In the genomic region with DNA sequence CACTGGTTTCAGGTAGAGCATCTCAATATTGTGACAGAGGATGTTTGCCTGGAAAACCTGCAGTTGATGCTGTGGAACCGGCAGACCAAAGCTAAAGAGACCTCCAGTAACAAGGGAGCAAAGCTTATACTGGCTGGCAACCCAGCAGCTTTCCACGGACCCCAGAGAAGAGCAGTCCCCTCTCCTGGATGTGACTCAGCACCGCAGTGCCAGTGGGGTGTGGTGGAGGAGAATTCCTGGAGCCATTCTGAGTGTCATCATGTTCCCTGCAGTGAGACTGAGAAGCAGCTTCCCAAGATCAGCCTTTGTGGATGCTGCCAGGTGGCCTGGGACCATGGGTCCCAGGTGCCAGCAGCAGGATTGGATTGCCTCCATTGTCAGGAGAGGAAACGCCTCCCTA, we compare ENCODE assay signal across 23 mouse cellular contexts. TPM values are rescaled to one million over a fixed set of nuclear protein-coding genes. Genes with fewer than 3 reads are reported as not detected.
DNase-seq lines count a peak whose midpoint lies in the region; ATAC-seq and TF ChIP-seq lines count a peak whose summit lies in the region.
"Had no signal": no experiment of that assay in that cellular context is flagged by ENCODE, and none has a peak within 500 bp of the region (broad histone marks: within the 10 kb centered on the region; RNA-seq: fewer than 3 reads in every experiment).

No protein-coding gene starts in this region.

- no peaks in the 10 kb centered on the region for H3K4me1 ChIP-seq in spleen, adult 2 months (ENCODE audit: control insufficient read depth, insufficient read depth, insufficient read length)
- H3K4me1 ChIP-seq in liver, embryonic 12.5 days = peaks cover 44% of the 10 kb centered on the region
- H3K4me1 ChIP-seq in hindbrain, postnatal 0 days (ENCODE audit: insufficient read depth, low read length) = no peaks in the 10 kb centered on the region
- H3K4me1 ChIP-seq: forebrain, embryonic 12.5 days; heart, embryonic 15.5 days; hindbrain, embryonic 13.5 days; lung, embryonic 15.5 days had no signal

- TF ChIP-seq POLR2A in spleen, adult 2 months (IDR thresholded peaks at IDR 0.05; ENCODE audit: low read depth, low read length) = no peak

- no peaks in the 10 kb centered on the region for H3K36me3 ChIP-seq in spleen, adult 2 months (ENCODE audit: control insufficient read depth, insufficient read depth, low read length)
- 0 out of 2 replicates have a peak, but pooled peaks cover 5% of the 10 kb centered on the region for H3K36me3 ChIP-seq in liver, embryonic 12.5 days
- H3K36me3 ChIP-seq in hindbrain, postnatal 0 days (ENCODE audit: insufficient read depth, low read length) = peaks cover 25% of the 10 kb centered on the region; the same call in 1 of the 2 replicates
- H3K36me3 ChIP-seq: embryonic facial prominence, embryonic 10.5 days; lung, embryonic 15.5 days had no signal

- no peaks in the 10 kb centered on the region for H3K27me3 ChIP-seq in spleen, adult 2 months (ENCODE audit: control insufficient read depth, insufficient read depth, low read length)
- H3K27me3 ChIP-seq in liver, embryonic 12.5 days (replicated peaks) = no peaks in the 10 kb centered on the region
- no peaks in the 10 kb centered on the region for H3K27me3 ChIP-seq in hindbrain, postnatal 0 days (ENCODE audit: insufficient read depth, low read length)
- H3K27me3 ChIP-seq: forebrain, embryonic 12.5 days; heart, embryonic 15.5 days; lung, embryonic 15.5 days had no signal

- ATAC-seq in liver, embryonic 12.5 days = peak; percentile 73
- ATAC-seq in megakaryocyte-erythroid progenitor cell, adult 5-6 weeks (replicated peaks; ENCODE audit: low FRiP score, low TSS enrichment, poor library complexity, severe bottlenecking) = peak; percentile 25
- ATAC-seq in hindbrain, postnatal 0 days = no peak
- ATAC-seq: inflammation-experienced regulatory T-cells, adult 6 months had no signal

- H3K4me2 ChIP-seq in liver, embryonic 12.5 days = peak overlapping the region; percentile 64
- no peak overlapping the region for H3K4me2 ChIP-seq in hindbrain, postnatal 0 days (ENCODE audit: low read depth, low read length)
- H3K4me2 ChIP-seq: forebrain, embryonic 12.5 days; heart, embryonic 15.5 days; hindbrain, embryonic 13.5 days; lung, embryonic 15.5 days had no signal

- no peaks in the 10 kb centered on the region for H3K9me3 ChIP-seq in liver, embryonic 12.5 days (replicated peaks)
- H3K9me3 ChIP-seq in hindbrain, postnatal 0 days (ENCODE audit: low read length) = no peaks in the 10 kb centered on the region
- H3K9me3 ChIP-seq: embryonic facial prominence, embryonic 10.5 days; forebrain, embryonic 12.5 days; heart, embryonic 15.5 days; hindbrain, embryonic 13.5 days; lung, embryonic 15.5 days had no signal

- H3K4me3 ChIP-seq in spleen, adult 2 months (ENCODE audit: extremely low read depth, insufficient read depth, insufficient read length) = no peak overlapping the region
- peak overlapping the region; percentile 14; the same call in 1 of the 2 replicates for H3K4me3 ChIP-seq in liver, embryonic 12.5 days
- no peak overlapping the region for H3K4me3 ChIP-seq in hindbrain, postnatal 0 days (ENCODE audit: low read length)
- H3K4me3 ChIP-seq: embryonic facial prominence, embryonic 10.5 days; forebrain, embryonic 12.5 days; heart, embryonic 15.5 days; hindbrain, embryonic 13.5 days; layer of hippocampus, adult 2 months; lung, embryonic 15.5 days had no signal

- H3K9ac ChIP-seq in liver, embryonic 12.5 days = peak overlapping the region; percentile 55
- H3K9ac ChIP-seq in hindbrain, postnatal 0 days (replicated peaks; ENCODE audit: low read length) = no peak overlapping the region
- H3K9ac ChIP-seq: forebrain, embryonic 12.5 days; heart, embryonic 15.5 days; hindbrain, embryonic 13.5 days; lung, embryonic 15.5 days had no signal

- TF ChIP-seq CTCF in spleen, adult 2 months (IDR thresholded peaks at IDR 0.05; ENCODE audit: extremely low read depth, insufficient read depth, insufficient read length, insufficient replicate concordance) = no peak
- no peak for TF ChIP-seq CTCF in hindbrain, postnatal 0 days (IDR thresholded peaks at IDR 0.05; ENCODE audit: low read depth)

- H3K27ac ChIP-seq in spleen, adult 2 months (ENCODE audit: insufficient read depth, low read length) = peak overlapping the region; percentile 30; the same call in 1 of the 2 replicates
- peak overlapping the region; percentile 92 for H3K27ac ChIP-seq in liver, embryonic 12.5 days
- no peak overlapping the region for H3K27ac ChIP-seq in hindbrain, postnatal 0 days
- H3K27ac ChIP-seq: embryonic facial prominence, embryonic 10.5 days; forebrain, embryonic 12.5 days; heart, embryonic 15.5 days; hindbrain, embryonic 13.5 days; layer of hippocampus, adult 2 months; lung, embryonic 15.5 days; stomach, postnatal 0 days had no signal

- WGBS in spleen, adult 2 months = 82% methylated on average over 4 of the region's 4 CpGs
- 44% methylated on average over 4 of the region's 4 CpGs for WGBS in liver, embryonic 12.5 days (ENCODE audit: insufficient replicate concordance)
- WGBS in hindbrain, postnatal 0 days = 68% methylated on average over 4 of the region's 4 CpGs

- DNase-seq in cerebellum, postnatal 10 days = peak; percentile 30 to 49
- no peak for DNase-seq in cerebellum, adult 11 months
- no peak for DNase-seq in spleen, adult 2 months (ENCODE audit: low read depth in 1 of 2, low spot score in 2 of 2)
- no peak for DNase-seq in spleen, postnatal 4 days (ENCODE audit: low spot score in 2 of 2)
- no peak for DNase-seq in hindbrain, postnatal 0 days (ENCODE audit: low spot score)
- DNase-seq in gastrocnemius, postnatal 4 days (ENCODE audit: low spot score in 2 of 2) = no peak
- DNase-seq: adrenal gland, postnatal 25 days; cerebellum, adult 18-20 months; gastrocnemius, postnatal 36 days; heart, postnatal 36 days; kidney, postnatal 25 days; lung, postnatal 36 days; midbrain, embryonic 14.5 days had no signal

RNA-seq across cellular contexts. Expression of gene Pmm2, which starts 24.4 kb away (rescaled TPM):
- polyA plus RNA-seq in spleen, adult 2 months (2012; rRNA removed) = 50.2 and 58.1 TPM in 2 replicates
- polyA plus RNA-seq in liver, embryonic 12.5 days (2016; fragmentation: Nextera tagmentation; extraction: Ambion mirVana) = 41.6 and 42.4 TPM in 2 replicates
- total RNA-seq in megakaryocyte-erythroid progenitor cell, adult 5-6 weeks (2014; fragmentation: Nextera tagmentation) = 54.8 and 74.7 TPM in 2 replicates
- 51.1 and 56.8 TPM in 2 replicates for total RNA-seq in megakaryocyte-erythroid progenitor cell, adult 5-6 weeks (2017)
- 33.1 and 44.4 TPM in 2 replicates for total RNA-seq in hindbrain, postnatal 0 days (2014; rRNA removed)
- 25.7 and 28.5 TPM in 2 replicates for polyA plus RNA-seq in hindbrain, postnatal 0 days (2015; fragmentation: Nextera tagmentation; extraction: Ambion mirVana)
- 10 to 100 TPM; 33.6 to 34.3 TPM for total RNA-seq in gastrocnemius, postnatal 4 days (2021)

RNA-seq across cellular contexts. Expression of gene Tmem186, which starts 24.5 kb away (rescaled TPM):
- 9.7 and 10.4 TPM in 2 replicates for polyA plus RNA-seq in spleen, adult 2 months (2012; rRNA removed)
- polyA plus RNA-seq in liver, embryonic 12.5 days (2016; fragmentation: Nextera tagmentation; extraction: Ambion mirVana) = 12.9 and 14.2 TPM in 2 replicates
- 17.2 and 18.1 TPM in 2 replicates for total RNA-seq in megakaryocyte-erythroid progenitor cell, adult 5-6 weeks (2014; fragmentation: Nextera tagmentation)
- 12.5 and 22.9 TPM in 2 replicates for total RNA-seq in megakaryocyte-erythroid progenitor cell, adult 5-6 weeks (2017)
- total RNA-seq in hindbrain, postnatal 0 days (2014; rRNA removed) = 18.9 and 19.1 TPM in 2 replicates
- 14.5 and 15.7 TPM in 2 replicates for polyA plus RNA-seq in hindbrain, postnatal 0 days (2015; fragmentation: Nextera tagmentation; extraction: Ambion mirVana)
- 10 to 100 TPM in 1 of 2 experiments, 1 to 10 TPM in 1; 9.3 to 10.6 TPM for total RNA-seq in gastrocnemius, postnatal 4 days (2021)

RNA-seq across cellular contexts. Expression of gene Carhsp1, which starts 58.9 kb away (rescaled TPM):
- 56.5 and 63.1 TPM in 2 replicates for polyA plus RNA-seq in spleen, adult 2 months (2012; rRNA removed)
- 55.7 and 56.5 TPM in 2 replicates for polyA plus RNA-seq in liver, embryonic 12.5 days (2016; fragmentation: Nextera tagmentation; extraction: Ambion mirVana)
- 28.8 and 32.5 TPM in 2 replicates for total RNA-seq in megakaryocyte-erythroid progenitor cell, adult 5-6 weeks (2014; fragmentation: Nextera tagmentation)
- 18.5 and 23.8 TPM in 2 replicates for total RNA-seq in megakaryocyte-erythroid progenitor cell, adult 5-6 weeks (2017)
- 120 and 127 TPM in 2 replicates for total RNA-seq in hindbrain, postnatal 0 days (2014; rRNA removed)
- polyA plus RNA-seq in hindbrain, postnatal 0 days (2015; fragmentation: Nextera tagmentation; extraction: Ambion mirVana) = 105 and 110 TPM in 2 replicates
- 10 to 100 TPM; 44.8 to 49.2 TPM for total RNA-seq in gastrocnemius, postnatal 4 days (2021)

Comparison
In these comparisons a context has a peak if more than half of its experiments do, and no peak if none do; other contexts are left out.
1. DNase-seq: peak in cerebellum, postnatal 10 days (2 of 2); none in cerebellum, adult 11 months (single experiment), spleen, adult 2 months (0 of 2), spleen, postnatal 4 days (0 of 2), hindbrain, postnatal 0 days (single experiment) and gastrocnemius, postnatal 4 days (0 of 2).